Mouse (Mus musculus): Measurements from ENCODE around the gene Stmn1.

DNA sequence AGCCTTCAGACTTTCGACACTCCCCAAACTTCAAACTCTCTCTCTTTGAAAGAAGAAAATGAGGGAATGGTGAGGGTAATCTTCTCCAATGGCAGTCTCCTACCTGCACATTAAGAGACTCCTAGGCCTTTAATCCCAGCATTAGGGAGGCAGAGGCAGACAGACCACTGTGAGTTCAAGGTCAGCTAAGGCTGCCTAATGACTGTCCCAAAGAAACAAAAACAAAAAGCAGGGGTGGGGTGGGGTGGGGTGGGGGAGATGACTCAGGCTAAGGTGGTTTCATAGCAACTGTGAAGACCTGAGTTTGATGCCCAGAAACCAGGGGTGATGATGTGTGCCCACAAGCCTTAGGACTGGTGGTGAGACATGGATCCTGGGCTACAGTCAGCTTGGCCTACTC, 22.6 kb upstream of the Stmn1 start:
- TF ChIP-seq POLR2A (IDR thresholded peaks at IDR 0.05; ENCODE audit: low read depth, low read length) = no peak
- TF ChIP-seq CTCF (IDR thresholded peaks at IDR 0.05; ENCODE audit: extremely low read depth, insufficient read length, insufficient replicate concordance, low read depth, low read length) = no peak
